Mouse (Mus musculus) right cerebral cortex, postnatal 36 days (tissue): ENCODE results near the gene Tnik.

ENCODE experiments used
- DNase-seq, 2 experiments: peaks; one replicate each; pipeline ENCODE4 v3.0.0; 2022; ENCODE audit warnings: low spot score in 2 of 2, mixed read lengths in 1 of 2

The Tnik gene

DNA sequence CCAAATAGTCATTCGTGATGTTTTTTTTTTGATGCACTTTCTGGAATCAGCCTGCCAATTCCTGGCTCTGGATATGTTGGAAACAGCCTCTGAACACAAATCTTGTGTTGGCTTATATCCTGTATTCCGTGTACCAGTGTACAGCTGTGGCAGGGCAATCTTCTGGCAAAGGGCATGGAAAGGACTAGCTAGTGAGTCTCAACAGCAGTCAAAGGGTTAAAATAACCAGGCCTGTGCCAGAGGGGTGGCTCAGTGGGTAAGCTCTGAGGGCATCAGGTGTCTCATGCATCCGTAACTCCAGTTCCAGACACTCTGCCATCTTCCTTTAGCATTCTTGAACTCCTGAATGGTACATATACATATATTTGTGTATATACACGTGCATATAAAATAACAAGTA is 83.5 kb downstream of the Tnik start:
- no peak for DNase-seq

DNA sequence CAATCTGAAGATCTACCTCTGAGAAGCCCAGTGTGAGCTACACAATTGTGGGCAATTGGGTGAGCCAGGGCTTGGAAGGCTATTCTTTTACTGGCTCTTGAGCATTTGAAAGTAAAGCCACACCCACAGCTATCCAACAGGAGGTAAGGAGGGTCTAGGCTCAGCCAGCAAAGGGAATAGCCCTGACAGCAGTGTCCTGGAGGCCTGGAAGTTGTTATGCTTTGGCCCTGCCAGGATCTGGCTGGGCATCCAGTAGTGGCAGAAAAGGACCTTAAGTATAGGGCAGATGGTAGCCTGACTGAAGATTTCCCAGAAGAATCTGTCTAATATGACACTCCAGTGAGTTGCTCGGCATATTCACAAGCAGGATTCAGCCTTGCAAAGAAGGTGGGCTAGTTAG is 85.7 kb downstream of the Tnik start:
- no peak for DNase-seq

DNA sequence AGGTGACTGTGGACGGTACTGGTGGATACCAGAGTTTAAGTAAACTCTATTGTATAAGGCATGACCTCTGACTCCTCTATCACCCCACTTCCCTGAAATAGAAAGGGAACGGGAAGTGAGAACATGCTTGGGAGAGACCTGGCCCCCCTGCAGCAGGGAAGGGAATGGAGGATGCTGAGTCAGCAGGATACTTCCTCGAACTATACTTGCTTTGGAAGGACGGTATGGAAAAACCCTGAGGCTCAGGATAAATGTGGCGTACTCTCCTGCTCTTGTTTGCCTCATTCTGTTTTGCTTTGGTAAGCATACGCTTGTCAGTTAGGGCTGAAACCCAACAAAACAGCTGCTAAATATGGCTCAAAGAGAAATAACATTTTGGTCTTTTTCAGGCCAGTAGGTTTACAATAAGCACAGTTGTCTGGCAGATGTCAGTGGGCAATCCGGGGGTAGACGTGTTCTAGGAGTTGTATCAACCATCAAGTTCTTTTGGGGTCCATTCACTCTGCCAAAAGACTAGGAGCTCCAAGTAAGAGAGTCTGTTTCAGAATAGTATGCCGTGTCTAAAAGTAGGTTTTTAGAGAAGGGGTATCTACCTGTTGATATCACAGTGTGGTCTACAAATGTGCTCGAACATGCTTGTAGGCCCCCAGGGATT is 87.3 kb downstream of the Tnik start:
- no peak for DNase-seq

DNA sequence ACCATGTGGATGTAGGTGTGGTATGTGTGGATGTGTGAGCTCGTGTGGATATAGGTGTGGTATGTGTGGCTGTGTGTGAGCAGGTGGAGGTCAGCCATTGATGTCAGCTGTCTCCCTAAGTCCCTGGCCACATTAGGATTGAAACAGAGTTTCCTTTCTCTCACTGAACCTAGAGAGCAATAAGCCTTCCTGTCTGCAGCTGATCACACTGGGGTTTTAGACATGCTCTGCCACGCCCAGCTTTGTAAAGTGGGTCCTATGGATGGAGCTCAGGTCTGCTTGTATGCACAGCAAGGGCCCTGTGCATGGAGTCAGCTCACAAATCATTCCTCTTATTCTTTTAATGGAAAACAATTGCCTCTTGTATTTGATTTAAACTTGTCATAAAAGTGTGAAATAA is 95.4 kb downstream of the Tnik start:
- no peak for DNase-seq

DNA sequence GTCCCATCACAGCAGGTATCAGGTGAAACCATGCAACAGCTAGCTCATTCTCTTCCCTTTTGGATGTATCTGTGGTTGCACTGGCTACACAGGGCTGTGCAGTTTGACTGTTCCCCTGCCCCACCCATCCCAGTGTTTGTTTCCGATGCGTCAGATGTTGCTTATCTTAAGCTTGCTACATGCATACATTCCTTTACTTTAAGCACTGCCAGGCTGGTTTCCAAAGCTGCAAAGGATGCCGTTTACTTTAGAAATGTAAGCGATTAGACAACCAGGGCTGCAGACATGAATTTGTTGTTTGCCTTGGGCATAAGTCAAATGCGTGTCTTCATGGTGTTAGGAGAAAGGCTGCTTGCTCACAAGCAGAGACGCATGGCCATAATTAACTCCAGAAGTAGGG is 96.1 kb downstream of the Tnik start:
- no peak for DNase-seq

DNA sequence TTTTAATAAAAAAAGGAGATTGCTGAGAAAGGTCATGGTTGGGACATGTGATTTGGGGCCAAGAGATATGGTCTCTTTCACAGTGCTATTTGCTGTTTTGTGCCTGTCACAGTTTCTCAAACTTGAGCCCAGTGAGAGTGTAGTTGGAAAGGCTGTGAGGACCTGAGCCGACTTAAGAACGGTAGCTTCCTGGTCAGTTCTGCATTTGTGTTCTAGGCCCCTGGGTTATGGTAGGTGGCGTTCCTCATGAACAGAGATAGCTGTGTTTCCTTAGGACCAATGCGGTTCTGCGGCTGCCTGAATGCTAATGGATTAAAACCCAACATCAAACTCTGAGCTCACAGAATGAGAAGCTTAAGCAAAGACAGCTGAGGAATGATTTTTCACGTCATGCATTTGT is 98.0 kb downstream of the Tnik start:
- no peak for DNase-seq

DNA sequence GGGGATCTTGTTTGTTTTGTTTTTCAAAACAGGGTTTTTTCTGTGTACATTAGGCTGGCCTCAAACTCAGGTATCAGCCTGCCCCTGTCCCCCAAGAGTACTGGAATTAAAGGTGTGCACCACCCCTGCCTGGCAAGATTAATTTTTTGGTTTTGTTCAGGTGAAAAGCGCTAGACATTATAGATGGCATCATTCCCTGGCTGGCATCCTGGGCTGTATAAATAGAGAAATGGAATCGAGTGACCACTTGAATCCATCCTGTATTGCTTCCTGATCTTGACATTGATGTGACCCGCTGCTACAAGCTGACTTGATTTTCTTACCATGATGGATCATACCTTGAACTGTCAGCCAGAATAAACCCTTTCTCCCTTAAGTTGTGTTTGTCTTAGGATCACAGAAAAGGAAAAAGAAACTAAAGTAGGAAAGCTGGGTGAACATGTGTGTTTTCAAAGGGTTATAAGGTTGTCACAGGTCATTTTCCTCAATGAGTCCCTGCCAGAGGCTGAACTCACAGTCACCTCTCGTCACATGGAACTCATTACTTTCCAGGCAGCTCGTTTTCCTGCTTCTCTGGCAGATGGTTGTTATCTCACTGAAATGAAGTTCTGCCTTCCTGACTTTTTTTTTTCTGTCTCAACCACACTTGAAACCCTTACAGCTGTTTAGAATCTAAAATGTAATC is 100.6 kb downstream of the Tnik start:
- no peak for DNase-seq

DNA sequence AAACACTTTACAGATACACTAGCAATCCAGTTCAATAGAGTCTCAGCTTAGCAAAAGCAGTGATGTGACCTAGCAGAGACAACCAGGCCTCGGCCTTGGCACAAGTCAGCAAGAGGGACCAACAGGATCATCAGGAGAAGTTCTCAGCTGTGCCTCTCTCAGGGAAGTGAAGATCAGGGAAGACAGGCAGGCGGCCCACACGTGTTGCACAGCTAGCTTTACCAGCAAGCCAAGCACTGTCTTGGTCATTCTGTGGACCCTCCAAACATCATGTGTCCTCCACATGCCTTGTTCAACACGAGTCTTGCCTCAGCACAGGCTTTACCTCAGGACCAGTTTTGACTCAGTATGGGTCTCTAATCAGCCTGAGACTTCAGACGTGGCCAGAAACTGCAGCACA is 105.7 kb downstream of the Tnik start:
- DNase-seq: no peak

DNA sequence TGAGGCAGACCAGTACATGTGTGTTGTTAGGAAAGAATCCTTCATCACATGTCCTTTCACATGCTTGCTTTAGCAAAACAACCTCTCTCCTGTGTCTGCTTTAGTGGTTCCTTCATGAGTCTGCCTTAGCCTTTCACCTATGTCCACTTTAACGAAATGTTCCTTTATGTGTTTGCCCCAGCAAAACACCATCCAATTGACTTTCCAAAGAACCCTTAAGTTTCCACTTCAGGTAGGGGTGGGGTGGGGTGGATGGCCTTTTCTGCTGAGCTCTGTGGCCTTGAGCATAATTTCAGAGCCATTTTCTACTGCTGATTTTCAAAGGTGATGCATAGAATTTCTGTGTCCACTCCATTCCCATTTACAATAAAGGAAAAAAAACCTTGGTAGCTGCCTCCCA is 106.3 kb downstream of the Tnik start:
- DNase-seq: no peak

DNA sequence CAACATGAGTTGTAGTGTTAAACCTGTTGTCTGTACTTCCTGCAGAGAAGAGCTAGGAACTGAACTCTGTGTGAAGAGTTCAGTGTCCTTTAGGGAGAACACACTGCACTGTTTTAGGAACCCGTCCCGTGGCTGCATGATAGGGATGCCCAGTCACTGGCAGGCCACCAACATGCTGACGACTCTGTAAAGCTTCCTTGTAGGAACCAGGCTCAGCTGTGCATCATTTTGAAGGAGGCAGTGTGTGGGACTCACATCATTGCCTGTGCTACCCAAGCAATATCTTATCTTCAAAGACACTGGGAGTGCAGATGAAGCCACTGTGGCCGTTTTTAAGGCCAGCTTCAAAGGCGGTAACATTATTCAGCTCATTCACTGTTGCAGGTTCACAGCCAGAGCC is 106.7 kb downstream of the Tnik start:
- peak in 1 of 2 experiments; percentile 23 for DNase-seq

DNA sequence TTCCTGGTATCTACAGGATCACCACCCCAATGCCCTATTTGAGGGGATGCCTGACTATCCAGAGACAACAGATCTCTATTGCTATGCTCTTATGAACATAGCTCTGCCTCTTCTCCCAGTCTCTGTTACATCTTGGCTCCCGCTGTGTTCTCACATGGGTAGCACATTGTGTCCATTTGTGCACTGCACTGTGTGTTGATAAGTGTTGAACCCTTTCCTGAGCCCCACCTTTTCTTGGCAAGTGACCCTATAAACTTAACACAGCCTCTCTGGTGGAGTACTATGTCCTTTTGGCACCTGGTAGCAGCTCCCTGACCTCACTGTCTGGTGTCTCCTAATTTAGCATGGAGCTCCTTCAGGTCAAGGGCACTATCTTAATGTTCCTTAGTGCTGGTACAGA is 108.6 kb downstream of the Tnik start:
- DNase-seq: no peak

DNA sequence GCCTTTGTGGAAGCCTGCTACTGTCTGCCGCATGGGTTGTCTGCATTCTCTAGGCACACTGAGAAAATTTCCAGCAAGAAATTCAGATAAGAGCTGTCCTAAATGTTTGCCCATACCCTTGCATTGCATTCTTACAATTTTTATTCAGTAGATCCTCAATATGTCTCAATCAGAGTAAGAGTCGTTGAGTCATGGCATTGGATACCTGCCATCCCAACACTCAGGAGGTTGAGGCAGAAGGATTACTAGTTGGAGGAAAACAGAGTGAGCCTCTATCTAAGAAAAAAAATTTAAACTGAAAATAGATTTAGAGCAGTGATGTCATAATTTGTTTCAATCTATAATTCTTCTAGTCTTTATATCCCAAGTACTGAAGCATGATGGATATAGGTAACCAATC is 109.4 kb downstream of the Tnik start:
- no peak for DNase-seq

DNA sequence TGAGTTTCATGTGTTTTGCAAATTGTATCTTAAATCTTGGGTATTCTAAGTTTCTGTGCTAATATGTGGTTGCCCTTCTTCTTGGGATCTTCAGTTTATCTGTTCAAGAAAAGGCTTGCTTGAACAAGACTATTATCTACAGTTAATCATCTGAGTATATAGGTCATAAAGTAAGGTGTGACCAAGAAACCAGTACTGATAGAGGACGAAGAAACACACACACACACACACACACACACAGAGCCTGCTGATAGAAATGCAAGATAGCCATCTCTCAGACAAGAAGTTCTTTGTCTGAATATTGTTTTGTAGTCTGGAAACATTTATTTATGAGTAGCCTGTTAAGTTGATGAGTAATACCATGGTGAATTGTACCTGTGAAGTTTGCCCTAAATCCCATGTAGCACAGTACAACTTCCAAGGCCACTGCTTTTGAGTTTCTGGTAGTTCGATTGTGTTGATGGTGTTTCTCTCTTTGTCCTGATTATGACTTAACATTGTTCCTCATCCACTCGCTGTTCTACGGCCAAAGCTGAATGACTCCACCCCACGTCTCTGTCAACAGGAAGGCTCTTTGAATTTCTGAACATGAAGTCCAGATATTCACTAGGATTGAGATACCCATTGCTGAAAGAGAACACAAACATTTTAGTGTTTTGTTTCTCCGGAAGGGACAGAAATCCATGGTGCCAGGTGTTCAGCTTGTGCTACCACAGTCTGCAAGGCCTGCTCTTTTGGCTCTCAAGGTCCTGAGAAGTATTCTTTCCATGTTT is 111.9 kb downstream of the Tnik start:
- DNase-seq: no peak

DNA sequence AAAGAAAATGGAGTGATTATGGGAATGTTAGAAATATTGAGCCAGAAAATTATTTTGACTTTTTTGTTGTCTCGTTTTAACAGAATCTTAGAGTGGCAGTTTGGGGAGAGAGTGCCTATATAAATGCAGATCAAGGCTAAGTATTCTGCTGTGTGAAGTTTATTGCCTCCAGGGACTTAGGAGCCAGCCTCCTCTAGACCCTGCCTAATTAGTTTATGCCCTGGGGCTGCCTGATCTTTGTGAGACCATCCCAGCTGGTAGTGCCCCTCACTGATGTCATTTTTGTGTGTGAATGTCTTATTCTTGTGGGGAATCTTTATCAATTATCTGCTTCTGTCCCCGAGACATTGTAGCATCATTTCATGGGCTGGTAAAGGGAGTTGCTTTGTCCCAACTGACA is 117.2 kb downstream of the Tnik start:
- no peak for DNase-seq

DNA sequence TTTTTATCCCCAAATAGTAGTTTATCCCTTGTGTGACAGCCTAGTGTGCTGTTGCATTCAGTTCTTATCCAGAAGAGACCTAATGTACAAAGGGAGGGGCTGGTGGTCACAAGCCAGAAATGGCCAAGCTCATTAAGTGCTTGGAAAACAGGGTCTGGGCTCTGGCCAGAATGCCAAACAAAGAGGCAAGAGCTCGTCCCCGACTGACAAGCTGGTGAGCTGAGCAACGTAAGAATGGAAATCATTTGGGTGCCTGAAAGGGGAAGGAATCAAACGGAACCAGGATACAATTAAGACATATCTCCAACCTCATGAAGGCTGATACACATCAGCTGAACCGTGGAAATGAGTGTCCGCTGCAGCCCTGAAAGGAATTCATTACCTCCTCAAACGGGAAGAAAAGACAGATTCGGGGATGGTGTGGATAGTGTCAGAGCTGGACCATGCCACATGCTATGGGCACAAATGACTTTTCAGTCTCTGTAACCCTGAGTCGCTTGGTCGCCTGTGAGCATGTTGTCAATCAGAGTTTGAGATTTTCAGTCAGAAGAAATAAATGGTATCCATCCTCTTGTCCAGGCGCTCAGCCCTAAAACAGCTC is 120.6 kb downstream of the Tnik start:
- no peak for DNase-seq

DNA sequence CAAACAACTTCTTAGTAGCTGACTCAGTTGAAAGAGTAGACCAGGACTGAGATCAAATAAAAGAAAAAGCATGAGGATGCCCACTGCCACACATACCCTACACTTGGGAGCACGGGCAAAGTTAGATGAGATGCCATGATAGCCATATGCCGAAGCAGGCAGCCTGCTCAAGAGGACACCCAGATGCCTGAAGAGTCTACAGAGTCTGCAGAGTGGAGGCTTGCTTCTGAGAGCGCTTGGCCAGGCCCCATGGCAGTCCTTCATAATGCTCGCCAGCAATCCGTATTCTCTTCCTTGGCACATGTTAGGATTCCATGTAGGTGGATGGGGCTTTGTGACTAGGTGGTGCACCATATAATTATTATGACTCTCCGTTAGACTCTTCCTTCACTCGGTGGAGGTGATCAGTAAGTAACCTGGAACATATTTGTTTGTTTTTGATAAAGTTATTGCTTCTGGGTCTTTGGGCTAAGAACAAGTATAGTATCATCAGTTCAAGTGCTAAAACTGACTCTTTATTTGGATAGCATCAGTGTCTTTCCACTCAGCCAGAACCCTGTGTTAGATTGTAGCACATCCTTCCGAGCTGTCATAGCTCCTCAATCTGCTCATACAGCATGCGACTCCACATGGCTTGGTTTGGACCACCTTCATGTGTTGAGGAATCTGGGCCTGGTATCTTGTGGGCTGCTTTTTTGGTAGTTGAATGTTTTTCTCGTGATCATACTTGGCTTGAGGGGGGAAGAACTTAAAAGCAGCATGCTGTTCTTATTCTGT is 122.4 kb downstream of the Tnik start:
- no peak for DNase-seq

DNA sequence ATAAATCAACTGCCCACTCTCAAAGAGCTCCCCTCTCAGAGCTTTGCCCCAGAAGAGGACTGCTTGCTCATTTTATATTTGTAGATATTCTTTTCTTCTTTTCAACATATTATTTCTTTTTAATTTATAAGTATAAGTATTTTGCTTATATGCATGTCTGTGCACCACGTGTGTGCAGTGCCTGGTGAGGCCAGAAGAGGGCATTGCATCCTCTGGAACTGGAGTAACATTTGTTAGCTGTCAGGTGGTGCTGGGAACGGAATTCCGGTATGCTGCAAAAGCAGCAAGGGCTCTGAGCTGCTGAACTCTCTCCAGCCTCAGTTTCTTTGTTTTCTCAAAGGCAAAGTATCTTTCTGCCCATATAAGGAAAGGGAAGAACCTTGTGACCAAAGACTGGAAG is 125.5 kb downstream of the Tnik start:
- DNase-seq: no peak

DNA sequence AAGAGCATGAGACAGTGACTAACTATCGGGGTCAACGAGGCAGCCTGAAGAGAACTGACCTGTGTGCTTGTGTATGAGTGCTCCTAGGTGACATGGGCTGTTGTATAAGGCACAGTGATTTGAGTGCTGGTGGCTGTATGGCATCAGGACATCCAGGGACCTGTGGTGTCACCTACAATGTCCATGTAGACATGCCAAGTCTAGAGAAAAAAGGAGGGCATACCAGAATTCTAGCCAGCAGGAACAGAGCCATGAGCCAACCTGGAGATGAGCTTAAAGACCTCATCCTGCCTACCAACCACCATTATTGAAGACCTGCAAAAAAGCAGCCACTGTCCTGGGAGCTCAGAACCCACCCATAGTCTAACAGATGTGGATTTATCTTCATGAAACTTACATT is 127.2 kb downstream of the Tnik start:
- no peak for DNase-seq

DNA sequence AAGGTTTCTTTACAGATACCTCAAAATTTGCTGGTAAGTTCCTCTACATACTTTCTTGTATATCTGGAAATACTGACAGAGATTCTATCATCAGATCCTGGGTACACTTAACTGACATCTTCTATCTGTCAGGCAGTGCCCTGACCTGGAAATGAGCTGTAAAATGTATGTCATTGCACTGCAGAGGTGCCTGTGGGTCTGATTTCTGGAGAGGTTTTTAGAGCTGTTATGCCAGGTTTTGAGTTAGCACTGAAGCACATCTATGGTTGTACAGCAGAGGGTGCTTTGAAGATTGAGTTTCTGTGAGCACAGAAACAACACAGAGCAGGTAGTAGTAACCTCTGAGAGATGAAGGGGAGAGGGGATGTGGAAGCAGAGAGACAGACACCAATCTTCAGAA is 129.5 kb downstream of the Tnik start:
- no peak for DNase-seq

DNA sequence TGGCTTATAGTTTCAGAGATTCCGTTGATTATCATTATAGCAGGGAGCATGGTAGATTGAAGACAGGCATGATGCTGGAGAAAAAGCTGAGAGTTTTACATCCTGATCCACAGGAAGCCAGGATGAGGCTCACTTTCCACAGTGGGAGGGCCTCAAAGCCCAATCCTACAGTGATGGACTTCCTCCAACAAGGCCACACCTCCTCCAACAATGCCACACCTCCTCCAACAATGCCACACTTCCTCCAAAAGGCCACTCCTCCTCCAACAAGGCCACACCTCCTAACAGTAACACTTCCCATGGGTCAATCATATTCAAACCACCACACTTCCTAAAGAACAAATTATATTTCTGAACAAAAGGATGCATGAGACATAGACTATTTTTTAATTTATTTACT is 135.8 kb downstream of the Tnik start:
- DNase-seq: no peak

DNA sequence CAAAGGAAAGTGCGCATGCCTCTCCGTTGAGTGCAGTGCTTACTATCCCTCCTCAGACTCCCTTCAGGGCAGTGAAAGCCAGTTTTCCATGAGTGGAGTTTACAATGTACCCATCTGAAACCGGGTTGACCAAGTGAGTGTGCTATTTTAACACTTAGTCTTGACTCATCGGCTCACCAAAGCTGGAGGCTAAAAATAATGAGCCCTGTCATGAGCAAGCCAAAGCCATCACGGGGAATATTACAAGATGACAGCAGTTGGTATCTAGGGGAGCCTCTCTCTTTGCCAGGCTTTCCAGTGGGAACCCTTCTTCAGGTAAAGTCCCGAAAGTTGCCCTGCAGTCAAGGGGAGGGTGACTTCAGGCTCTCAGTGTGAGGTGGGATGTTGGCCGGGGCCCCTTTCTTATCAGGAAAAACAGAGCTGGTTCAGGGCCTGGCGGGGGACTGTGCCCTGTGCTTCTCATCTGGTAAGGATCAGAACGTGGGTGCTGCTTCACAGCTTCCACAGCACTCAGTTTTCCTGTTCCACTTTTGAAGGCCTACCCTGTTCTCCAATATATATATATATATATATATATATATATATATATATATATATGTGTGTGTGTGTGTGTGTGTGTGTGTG is 136.7 kb downstream of the Tnik start:
- DNase-seq: no peak

DNA sequence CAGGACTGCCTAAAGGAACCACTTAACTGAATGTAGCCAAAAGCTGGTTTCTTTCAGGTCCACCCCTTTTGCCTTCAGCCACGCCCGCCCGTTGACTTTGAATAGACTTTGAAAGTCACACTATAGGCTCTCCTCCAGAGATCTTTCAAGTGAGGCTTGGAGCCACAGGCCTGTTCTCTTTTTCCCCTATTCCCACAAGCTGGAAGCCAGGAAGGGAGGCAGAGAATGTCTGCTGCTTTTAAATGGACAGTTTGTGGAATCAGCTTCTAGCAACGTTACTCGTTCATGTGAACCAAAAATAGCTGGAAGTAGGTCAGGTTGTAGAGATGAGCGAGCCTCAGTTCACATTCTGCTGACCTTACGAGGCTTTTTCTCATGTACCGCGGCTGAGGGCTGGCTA is 138.3 kb downstream of the Tnik start:
- DNase-seq: no peak
